Mouse (Mus musculus) kidney, adult 2 months (tissue): Measurements from ENCODE around the gene Lag3.

Source experiments
- CTCF ChIP-seq: fragments of 200-500 bp; conservative IDR thresholded peaks from 2 replicates; pipeline ENCODE4 v1.5.1; 2011; ENCODE audit warnings: low read depth, mild to moderate bottlenecking, control low read depth, low read length, moderate library complexity, mixed read lengths; ENCODE audit not compliant: insufficient read depth, insufficient read length
- POLR2A ChIP-seq: fragments of 200-500 bp; IDR thresholded peaks from one replicate; pipeline ENCODE4 v1.6.1; 2011; ENCODE audit warnings: low read depth, low read length, control low read depth

DNA sequence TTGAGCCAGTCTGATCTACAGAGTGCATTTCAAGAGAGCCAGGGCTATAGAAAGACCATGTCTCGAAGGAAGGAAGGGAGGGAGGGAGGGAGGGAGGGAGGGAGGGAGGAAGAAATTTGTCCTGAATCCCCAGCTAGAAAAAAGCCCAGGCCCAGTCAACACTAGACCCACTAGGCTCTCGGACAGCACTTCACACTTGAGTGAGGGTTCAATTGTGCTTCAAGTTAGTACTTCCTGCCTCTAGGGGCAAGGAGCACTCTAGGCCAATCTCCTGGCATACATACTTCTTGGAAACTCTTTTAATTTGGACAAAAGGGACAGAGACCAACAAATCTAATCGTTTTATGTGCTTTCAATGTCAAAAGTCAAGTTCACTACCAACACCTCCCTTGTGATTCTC lies 46.6 kb upstream of the Lag3 start:
- TF ChIP-seq POLR2A (no peak), CTCF (no peak)
